Mouse (Mus musculus): ENCODE results near the gene Patl1.

- no peak for TF ChIP-seq POLR2A (IDR thresholded peaks at IDR 0.05; ENCODE audit: control insufficient read depth, low read depth, low read length)
- no peak for TF ChIP-seq CTCF (IDR thresholded peaks at IDR 0.05; ENCODE audit: control insufficient read depth, insufficient read depth, insufficient replicate concordance, low read depth, low read length)
Observed at GRCm38 (mm10) chr19:11926380-11926779, 14.2 kb downstream of the Patl1 start.
